Mouse (Mus musculus) megakaryocyte, adult 5-6 weeks (primary cell): ENCODE data around the gene Gm19684. TPM values are rescaled to one million over a fixed set of nuclear protein-coding genes. Genes with fewer than 3 reads are reported as not detected.
"Not testable (repeated sequence)": the region's sequence is repeated elsewhere in the genome, so short reads cannot be mapped to it uniquely, and the experiment has no call there.

Source experiments
- ATAC-seq: 2 replicates; pipeline ENCODE4 v1.8.0; 2016; ENCODE audit warnings: mild to moderate bottlenecking, inconsistent platforms; ENCODE audit not compliant: poor library complexity, severe bottlenecking
- total RNA-seq, 2 experiments: library from RNA; stranded (forward) in 1 of 2; stranded (reverse) in 1 of 2; fragments of 153-499, 151-499 nt in 1 of 2; fragments of 221-1000, 200-1000 nt in 1 of 2; gene quantifications; 2 replicates each; pipeline versions ENCODE4 v1.2.3 to v1.2.4; 2015 to 2017

The Gm19684 gene
- total RNA-seq (2015) (0.62 TPM in 1 of 2 replicates, not detected in the other), total RNA-seq (2017) (0.12 and 0.15 TPM in 2 replicates)

GRCm38 (mm10) chr17:36121352-36122020, at the start of gene Gm19684:
Gm19684 (plus strand) TSS chr17:36121678.
- ATAC-seq = peak; percentile 94

DNA sequence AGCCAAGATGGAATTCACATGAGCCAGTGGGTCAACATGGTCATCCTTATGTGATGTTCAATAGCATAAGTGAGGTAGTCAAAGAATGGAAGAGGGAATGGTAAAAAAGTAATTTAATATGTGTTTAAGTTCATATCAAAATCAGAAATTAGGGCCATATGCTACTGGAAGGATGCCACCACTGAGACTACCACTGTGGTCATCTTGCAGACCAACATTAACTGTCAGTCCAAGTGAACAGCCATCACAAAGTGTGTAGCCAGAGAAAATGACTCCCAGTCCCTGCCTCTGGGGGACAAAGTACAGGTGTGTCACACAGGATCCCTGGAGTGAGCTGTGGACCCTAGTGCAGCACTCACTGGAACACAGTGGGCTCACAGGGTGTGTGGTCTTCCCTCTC, 39.6 kb upstream of the Gm19684 start:
- not testable (repeated sequence) for ATAC-seq

DNA sequence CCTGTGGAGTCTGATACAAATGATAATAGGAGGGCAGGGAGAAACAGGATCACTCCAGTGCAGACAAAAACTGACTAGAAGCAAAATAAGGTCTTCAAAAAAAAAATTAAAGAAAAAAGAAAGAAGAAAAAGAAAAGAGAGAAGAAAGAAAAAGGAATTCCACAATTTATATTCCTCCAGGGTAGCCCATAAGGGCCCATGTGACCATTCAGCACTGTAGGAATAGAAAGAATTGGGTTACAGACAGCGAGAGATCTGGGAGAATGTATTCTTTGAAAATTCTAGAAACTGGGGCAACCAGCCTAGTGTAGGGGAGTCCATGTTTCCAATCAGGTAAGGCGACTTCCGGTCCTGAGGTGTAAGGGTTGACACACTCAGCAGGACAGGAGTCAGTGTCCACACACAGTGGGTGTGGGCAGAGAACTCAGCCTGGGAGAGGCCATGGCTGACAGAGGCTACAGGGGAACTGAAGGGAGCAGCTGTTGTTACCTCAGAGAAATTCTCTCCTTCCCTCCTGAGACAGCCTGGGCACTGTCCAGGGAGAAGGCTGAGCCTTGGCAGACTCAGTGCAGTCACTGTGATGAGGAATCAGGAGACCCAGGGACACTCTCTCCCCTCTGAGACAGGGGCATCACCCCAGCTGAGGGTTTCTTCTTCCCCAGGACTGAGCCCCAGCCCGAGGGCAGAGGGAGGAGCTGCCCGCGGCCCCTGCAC, 38.8 kb upstream of the Gm19684 start:
- not testable (repeated sequence) for ATAC-seq

DNA sequence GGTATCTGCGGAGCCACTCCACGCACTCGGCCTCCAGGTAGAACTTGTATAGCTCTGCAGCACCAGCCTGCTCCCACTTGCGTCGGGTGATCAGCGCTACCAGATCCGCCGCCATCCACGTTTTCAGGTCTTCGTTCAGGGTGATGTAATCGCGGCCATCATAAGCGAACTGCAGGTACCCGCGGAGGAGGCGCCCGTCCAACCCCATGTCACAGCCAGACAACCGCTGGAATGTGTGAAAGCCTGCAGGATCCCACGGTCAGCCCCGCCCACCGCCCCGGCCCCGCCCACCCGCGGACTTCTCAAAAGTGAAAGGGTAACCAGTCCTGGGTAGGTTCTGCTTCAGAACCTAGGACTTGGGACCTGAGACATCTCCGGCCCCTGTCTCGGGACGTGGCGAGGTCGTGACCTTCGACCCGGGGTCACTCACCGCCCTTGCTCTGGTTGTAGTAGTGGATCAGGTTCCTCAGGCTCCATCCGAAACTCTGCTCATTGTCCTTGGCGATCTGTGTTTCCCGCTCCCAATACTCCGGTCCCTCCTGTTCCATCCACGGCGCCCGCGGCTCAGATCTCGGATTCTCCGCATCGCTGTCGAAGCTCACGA, 38.1 kb upstream of the Gm19684 start:
- peak; percentile 85 for ATAC-seq

- peak; percentile 41 for ATAC-seq
Observed at GRCm38 (mm10) chr17:36083870-36084451, 37.5 kb upstream of the Gm19684 start.

DNA sequence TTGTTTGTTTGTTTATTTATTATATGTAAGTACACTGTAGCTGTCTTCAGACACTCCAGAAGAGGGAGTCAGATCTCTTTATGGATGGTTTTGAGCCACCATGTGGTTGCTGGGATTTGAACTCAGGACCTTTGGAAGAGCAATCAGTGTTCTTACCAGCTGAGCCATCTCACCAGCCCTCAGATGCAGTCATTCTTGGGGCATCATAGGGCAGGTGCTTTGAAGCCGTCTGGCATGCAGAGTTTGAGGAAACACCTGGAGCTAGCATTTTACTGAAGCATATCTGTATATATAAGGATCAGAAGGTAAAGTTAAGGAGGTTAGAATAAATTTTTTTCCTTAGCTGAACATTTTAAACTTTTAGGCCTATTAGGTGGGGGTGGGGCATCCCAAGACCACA, 35.5 kb upstream of the Gm19684 start:
- not testable (repeated sequence) for ATAC-seq

DNA sequence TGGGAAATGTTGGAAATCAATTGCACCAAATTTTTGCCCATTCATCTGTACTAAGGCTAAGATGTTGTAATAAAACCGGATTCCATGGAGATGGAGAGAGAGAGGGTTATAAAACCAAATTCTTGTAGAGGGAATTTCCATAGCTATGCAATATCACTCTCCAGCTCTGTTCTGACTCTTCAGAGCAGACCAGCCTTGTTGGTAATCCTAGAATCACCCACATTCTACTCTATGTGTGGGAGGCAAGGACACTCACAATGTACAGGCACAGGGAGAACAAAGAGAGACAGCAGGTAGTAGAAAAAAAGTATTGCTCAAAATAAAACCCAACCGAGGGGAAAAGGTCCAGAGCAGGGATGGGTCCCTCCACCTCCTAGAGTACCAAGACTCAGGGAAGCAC, 29.5 kb upstream of the Gm19684 start:
- not testable (repeated sequence) for ATAC-seq

GRCm38 (mm10) chr17:36092520-36092919, 29.0 kb upstream of the Gm19684 start:
- ATAC-seq = not testable (repeated sequence)

DNA sequence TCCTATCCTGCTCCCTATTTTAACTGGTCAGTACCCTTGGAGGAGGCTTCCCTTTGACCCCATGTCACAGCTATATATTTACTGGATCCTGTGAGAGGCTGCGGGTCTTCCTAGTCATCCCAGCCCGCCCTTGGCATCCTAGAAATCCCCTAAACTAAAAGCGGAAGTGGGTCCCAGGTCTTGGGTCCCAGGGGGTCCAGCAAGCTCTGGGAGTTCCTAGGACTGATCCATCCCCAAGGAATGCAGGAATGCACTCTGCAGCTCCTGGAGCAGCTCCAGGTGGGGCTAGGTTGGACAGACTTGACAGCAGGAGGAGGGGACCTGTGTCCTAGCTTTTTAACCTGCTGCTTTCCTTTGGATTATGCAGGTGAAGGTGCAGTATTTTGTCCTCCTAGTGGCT, 27.5 kb upstream of the Gm19684 start:
- ATAC-seq = no peak

DNA sequence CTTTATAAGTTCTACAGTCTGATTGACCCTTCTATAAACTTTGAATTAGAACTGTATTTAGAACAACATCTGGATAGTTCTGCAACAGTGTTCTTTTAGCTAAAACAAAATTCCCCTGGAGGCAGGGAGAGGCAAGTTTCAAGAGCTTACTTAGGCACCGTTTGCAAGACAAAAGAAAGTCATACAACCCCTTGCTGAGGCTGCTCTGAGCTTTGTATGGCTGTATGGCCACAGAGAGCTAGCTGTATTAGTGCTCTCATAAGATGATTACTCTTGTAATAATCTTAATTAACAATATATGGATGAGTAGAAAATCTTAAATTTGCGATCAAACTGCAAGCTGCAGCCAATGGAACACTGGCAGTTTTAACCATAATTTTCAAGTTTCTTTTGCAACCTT, 21.9 kb upstream of the Gm19684 start:
- not testable (repeated sequence) for ATAC-seq

GRCm38 (mm10) chr17:36102091-36102490, 19.4 kb upstream of the Gm19684 start:
- not testable (repeated sequence) for ATAC-seq

- not testable (repeated sequence) for ATAC-seq
Observed at GRCm38 (mm10) chr17:36110129-36110528, 11.3 kb upstream of the Gm19684 start.

GRCm38 (mm10) chr17:36110641-36111509, 10.6 kb upstream of the Gm19684 start:
- peak; percentile 83 for ATAC-seq

DNA sequence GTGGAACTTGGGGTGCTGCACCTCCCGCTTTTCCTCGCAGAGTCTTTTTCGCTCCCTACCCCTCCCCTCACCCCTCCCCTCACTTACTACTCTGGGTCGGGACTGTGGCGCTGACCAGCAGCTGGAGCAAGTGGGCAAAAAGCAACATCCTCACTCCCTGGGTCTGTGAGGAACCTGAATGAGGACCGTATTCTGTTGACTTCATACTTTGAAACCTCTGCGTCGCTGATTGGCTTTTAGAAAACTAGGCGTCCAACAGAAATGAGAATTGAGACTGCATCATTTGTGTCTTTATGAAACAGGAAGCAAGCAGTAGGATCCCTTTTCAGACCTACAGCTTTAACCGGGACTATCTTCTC, 10.0 kb upstream of the Gm19684 start:
- ATAC-seq = peak; percentile 88

GRCm38 (mm10) chr17:36113979-36114593, 7.4 kb upstream of the Gm19684 start:
- peak; percentile 66 for ATAC-seq

DNA sequence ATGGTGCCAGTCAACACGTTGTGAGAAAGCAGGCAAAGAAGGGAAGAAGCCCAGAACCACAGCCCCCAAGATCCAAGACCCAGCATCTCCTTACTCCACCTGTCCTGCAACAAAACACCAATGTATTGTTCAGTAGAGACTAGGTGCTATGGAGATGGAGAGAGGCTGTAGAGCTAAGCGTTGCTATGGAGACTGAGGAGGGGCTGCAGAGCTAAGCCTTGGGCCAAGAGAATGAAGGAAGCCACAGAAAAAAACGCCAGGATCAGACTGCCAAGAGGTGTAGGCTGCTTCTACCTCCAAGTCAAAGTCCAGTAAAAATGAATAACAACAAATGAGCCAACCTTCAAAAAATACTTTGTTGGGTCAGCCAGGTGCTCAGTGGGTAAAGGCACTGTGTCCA, 4.9 kb upstream of the Gm19684 start:
- not testable (repeated sequence) for ATAC-seq

DNA sequence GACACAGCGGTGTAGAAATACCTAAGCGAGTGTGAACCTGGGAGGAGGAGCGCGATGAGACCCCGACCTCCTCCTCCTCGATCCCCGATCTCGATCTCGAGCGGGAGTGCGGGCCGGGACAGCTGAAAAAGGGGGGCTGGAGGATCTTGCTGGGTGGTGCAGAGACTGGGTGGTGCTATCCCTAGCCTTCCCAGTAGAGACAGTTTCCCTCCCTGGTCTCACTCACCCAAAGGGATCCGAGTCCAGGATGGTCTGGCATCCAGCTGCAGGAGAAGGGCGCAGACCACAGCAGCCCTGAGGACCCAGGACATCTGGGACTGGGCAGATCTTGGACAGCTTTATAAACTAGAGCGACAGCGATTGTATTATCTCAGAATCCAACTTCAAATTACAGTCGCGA, 639 bp upstream of the Gm19684 start:
- ATAC-seq = peak; percentile 26; the same call in 1 of the 2 replicates

DNA sequence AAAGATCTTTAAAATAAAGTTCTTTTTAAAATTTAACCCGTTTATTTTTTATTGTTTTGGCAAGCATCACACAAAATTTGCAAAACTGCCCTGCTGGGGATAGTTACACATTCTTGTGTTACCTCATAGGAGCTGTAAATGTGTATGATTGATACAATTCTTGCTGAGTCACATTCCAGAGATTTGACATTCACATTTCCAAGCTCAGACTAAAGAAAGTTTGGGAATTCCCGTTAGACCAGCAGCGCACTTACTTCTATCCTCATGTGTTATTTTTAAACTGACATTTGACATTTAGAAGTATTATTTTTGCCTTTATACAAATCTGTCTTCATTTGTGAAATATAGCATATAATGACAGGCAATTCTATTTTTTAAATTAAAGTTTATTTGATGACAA, 2.6 kb downstream of the Gm19684 start:
- ATAC-seq = not testable (repeated sequence)

- not testable (repeated sequence) for ATAC-seq
Observed at GRCm38 (mm10) chr17:36128525-36128924, 7.0 kb downstream of the Gm19684 start.
